Mouse (Mus musculus) neural tube, embryonic 13.5 days (tissue): ENCODE measurements around the gene Fam189a1. TPM values are rescaled to one million over a fixed set of nuclear protein-coding genes. Genes with fewer than 3 reads are reported as not detected.

Source experiments
- ATAC-seq: fragments of 200-750 bp; cut with Nextera tagmentation; 2 replicates; pipeline ENCODE4 v1.8.0; 2017; ENCODE audit warnings: low read depth, mild to moderate bottlenecking, moderate TSS enrichment, moderate library complexity
- H3K27ac ChIP-seq: fragments of 300-500 bp; sonication (generic); replicated peaks from 2 replicates; pipeline ENCODE4 v1.5.1; 2015; ENCODE audit warnings: moderate library complexity, mild to moderate bottlenecking, inconsistent platforms
- H3K27me3 ChIP-seq: fragments of 300-500 bp; sonication (generic); 2 replicates; pipeline ENCODE4 v1.6.1; 2015; ENCODE audit warnings: mild to moderate bottlenecking, inconsistent platforms
- H3K36me3 ChIP-seq: fragments of 300-500 bp; sonication (generic); 2 replicates; pipeline ENCODE4 v1.6.1; 2015; ENCODE audit warnings: mild to moderate bottlenecking, inconsistent platforms
- H3K4me1 ChIP-seq: fragments of 300-500 bp; sonication (generic); replicated peaks from 2 replicates; pipeline ENCODE4 v1.6.1; 2015; ENCODE audit warnings: inconsistent platforms
- H3K4me2 ChIP-seq: fragments of 300-500 bp; sonication (generic); 2 replicates; pipeline ENCODE4 v1.6.1; 2015; ENCODE audit warnings: inconsistent platforms, mild to moderate bottlenecking, moderate library complexity
- H3K4me3 ChIP-seq: fragments of 300-500 bp; sonication (generic); 2 replicates; pipeline ENCODE4 v1.5.1; 2015; ENCODE audit warnings: mild to moderate bottlenecking, inconsistent platforms
- H3K9ac ChIP-seq: fragments of 300-500 bp; sonication (generic); 2 replicates; pipeline ENCODE4 v1.6.1; 2015; ENCODE audit warnings: moderate library complexity, mild to moderate bottlenecking, inconsistent platforms
- H3K9me3 ChIP-seq: fragments of 300-500 bp; sonication (generic); 2 replicates; pipeline ENCODE4 v1.6.1; 2016; ENCODE audit warnings: inconsistent platforms
- WGBS: fragments of 180-500 bp; shearing (Covaris S2); methylation state at CpG from one replicate; pipeline ENCODE4 v1.1.7; 2015; 5-methylcytosine and 5-hydroxymethylcytosine counted together
- polyA plus RNA-seq: library from polyadenylated mRNA; unstranded; fragments of >200 nt; fragmentation: Nextera tagmentation; extraction: Ambion mirVana; gene quantifications from 2 replicates; pipeline ENCODE4 v1.2.1, GENCODE M21; 2015

Fam189a1 gene
- polyA plus RNA-seq, result 9.4 and 10.8 TPM in 2 replicates

GRCm38 (mm10) chr7:65156514-65156911, at the start of gene Fam189a1:
Fam189a1 (minus strand) TSS chr7:65156570.
- WGBS, result under 1% methylated on average over 50 of the region's 50 CpGs
- ATAC-seq, result no peak; the same call in none of the 2 replicates

DNA sequence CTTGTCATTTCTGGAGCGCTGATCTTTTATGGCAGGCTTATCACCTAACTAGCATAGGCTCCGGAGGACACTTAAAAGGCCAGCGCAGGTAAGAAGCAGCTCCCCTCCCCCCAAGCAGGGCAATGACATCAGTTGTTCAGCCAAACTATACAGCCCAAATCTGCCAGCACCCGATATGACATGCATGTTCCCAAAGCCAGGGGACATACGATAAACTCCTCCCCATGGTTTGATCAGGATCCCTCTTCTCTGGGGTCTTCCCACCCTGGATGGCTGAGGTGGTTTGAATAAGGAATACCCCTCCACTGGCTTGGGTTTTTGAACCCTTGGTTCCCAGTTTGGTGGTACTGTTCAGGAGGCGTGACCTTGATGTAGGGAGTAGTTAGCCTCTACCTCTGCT, 49.7 kb upstream of the Fam189a1 start:
- Histone ChIP-seq H3K4me3 (no peak overlapping the region), H3K27me3 (no peaks in the 10 kb centered on the region), H3K4me1 (no peaks in the 10 kb centered on the region), H3K9me3 (peaks cover 6% of the 10 kb centered on the region), H3K27ac (no peak overlapping the region), H3K9ac (no peak overlapping the region), H3K4me2 (no peak overlapping the region), H3K36me3 (no peaks in the 10 kb centered on the region)
- ATAC-seq, result no peak
- 87% methylated on average over 6 of the region's 6 CpGs for WGBS

More at GRCm38 (mm10) chr7:65156514-65156911, at the start of gene Fam189a1:
- Histone ChIP-seq H3K36me3 (no peaks in the 10 kb centered on the region), H3K4me3 (peak within 1 kb of the TSS; percentile 73), H3K4me2 (peak within 1 kb of the TSS; percentile 98), H3K27ac (peak within 1 kb of the TSS; percentile 91), H3K4me1 (peaks cover 26% of the 10 kb centered on the region), H3K27me3 (peaks cover 33% of the 10 kb centered on the region), H3K9me3 (no peaks in the 10 kb centered on the region), H3K9ac (peak within 1 kb of the TSS; percentile 84)

GRCm38 (mm10) chr7:65202719-65203118, 46.3 kb upstream of the Fam189a1 start:
- ATAC-seq, result no peak
- WGBS, result 63% methylated on average over 10 of the region's 10 CpGs
- Histone ChIP-seq H3K9ac (no peak overlapping the region), H3K9me3 (peaks cover 16% of the 10 kb centered on the region), H3K4me1 (no peaks in the 10 kb centered on the region), H3K27me3 (no peaks in the 10 kb centered on the region), H3K36me3 (no peaks in the 10 kb centered on the region), H3K4me2 (no peak overlapping the region), H3K27ac (no peak overlapping the region), H3K4me3 (no peak overlapping the region)

DNA sequence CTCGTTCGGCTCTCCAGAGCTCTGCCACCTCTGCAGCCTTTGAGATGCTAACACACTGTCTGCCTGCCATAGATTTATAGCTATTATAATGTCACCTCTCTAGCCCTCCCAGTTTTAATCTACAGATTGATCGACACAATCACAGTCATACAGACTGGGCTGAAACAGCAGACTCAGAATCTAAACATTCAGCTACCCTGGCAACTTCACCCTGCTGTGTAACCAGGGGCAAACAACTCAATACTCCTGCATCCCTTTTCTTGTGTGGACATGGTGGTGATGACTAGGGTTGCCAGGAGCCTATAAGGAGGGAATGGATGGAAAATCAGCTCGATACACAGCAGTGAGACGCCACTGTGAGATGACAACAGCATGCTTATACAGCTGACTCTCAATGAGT, 24.3 kb upstream of the Fam189a1 start:
- 15% methylated on average over 5 of the region's 5 CpGs for WGBS
- Histone ChIP-seq H3K4me2 (no peak overlapping the region), H3K36me3 (no peaks in the 10 kb centered on the region), H3K27ac (0 out of 2 replicates have a peak overlapping the region, but pooled peaks have one; percentile 10), H3K27me3 (no peaks in the 10 kb centered on the region), H3K9ac (no peak overlapping the region), H3K9me3 (no peaks in the 10 kb centered on the region), H3K4me1 (peaks cover 8% of the 10 kb centered on the region; the same call in 1 of the 2 replicates), H3K4me3 (no peak overlapping the region)
- ATAC-seq, result peak; percentile 75

DNA sequence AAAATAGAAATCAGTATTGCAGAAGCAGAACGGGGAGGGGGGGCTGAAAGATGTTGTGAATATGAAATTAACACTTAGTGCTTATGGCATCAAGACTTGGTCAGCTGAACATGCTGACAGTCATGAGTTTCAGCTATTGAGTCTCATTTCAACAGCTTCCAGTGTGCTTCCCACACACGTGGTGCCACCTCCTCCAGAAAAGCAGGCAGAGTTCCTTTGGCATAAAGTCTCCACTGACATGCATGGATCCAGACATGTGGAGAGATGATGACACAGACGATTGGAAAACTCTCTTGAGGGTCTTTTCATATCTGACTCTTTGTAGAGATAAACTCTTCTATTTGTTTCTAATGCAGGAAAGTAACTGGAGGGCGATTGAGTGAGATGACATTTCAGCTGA, 14.4 kb upstream of the Fam189a1 start:
- Histone ChIP-seq H3K4me2 (no peak overlapping the region), H3K27ac (no peak overlapping the region), H3K9ac (no peak overlapping the region), H3K36me3 (no peaks in the 10 kb centered on the region), H3K9me3 (no peaks in the 10 kb centered on the region), H3K4me3 (no peak overlapping the region), H3K27me3 (no peaks in the 10 kb centered on the region), H3K4me1 (no peaks in the 10 kb centered on the region)
- no peak for ATAC-seq
- WGBS, result 85% methylated on average over 4 of the region's 4 CpGs

DNA sequence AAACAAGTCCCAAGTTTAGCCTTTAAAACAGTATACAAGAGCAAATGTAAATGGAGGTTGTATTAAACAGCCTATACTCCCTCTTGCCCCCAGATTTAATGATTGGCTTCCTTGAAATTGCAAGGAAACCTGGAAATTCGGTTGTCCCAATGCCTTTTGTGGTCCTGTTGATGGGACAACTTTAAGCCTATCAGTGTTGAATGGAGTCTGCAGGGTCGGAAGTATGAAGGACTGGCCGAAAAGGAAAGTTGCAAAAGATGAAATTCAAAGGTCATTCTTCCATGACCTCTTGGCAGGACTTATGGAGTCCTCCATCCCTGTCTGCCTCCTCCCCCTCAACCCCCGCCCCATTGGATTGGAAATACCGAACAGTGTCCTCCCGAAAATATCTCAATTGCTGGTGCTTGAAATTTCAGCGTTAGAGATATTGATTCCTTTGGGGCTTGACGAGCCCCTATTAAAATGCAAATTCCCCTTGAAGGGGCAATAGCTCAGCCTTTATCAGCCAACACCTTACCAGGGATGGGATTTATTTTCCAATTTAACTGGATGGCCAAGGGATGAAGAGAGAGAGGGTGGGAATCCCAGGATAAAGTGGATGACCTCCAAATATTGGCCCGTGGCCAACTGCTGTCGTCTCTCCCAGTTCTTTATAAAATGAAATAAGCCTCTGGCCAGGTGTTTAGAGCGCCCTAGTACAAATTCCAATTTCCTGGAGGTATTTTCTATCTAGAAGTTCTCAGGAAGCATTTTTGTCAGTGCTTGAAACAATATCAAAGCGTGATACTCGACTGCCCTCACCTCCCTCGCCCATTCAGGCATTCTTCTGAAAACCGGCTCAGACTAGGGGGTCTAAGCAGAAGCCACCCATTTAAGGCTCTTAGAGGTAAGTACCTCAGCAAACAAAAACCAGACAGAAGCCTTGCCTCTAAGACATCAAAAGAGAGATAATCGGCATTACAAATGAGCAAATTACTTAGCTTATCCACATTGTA, 958 bp upstream of the Fam189a1 start:
- peak overlapping the region; percentile 84 for H3K9ac ChIP-seq
- peaks cover 26% of the 10 kb centered on the region for H3K4me1 ChIP-seq
- no peaks in the 10 kb centered on the region for H3K9me3 ChIP-seq
- no peak for ATAC-seq
- WGBS, result 15% methylated on average over 16 of the region's 16 CpGs
- peak overlapping the region; percentile 98 for H3K4me2 ChIP-seq
- no peaks in the 10 kb centered on the region for H3K36me3 ChIP-seq
- no peak overlapping the region; the same call in 1 of the 2 replicates for H3K27ac ChIP-seq
- peak overlapping the region; percentile 73 for H3K4me3 ChIP-seq
- H3K27me3 ChIP-seq, result peaks cover 33% of the 10 kb centered on the region

DNA sequence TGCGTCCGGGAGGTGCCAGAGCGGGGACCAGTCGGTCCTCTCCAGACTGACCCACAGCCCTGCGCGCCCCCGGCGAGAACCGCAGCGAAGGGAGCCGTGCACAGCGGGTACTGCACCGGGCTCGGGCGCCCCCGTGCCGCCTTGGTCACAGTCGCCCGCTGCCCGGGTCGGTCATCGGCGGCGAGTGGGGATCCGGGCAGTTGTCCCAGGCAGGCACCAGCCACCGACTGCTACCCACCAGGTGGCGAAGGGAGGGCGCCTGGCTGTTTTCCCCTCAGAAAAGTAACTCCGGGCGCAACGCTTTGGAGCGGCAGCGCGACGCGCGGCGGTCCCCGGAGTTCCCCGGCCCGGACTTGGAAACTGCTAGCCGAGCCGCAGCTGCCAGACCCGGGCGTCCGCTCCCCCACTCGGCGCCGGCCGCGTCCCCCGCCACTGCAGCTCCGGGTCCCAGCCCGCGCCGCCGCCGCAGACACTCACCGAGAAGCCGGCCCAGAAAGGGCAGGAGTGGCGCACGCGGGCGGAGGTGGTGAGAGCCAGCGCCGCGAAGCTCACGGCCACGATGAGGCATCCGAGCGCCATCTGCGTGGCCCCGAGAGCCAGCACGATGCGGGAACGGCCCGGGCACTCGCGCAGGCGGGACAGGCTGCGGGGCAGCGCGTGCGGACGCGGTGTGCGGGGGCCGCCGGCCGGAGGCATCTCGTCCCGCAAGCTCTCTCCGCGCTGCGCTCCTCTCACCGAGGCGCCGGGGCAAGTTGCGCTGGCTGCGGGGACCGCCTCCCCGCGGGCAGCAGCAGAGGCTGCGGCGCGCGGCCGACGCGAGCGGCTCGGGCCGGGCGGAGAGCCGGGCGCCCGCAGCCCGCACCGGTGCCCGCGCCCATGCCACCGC, 499 bp downstream of the Fam189a1 start:
- H3K4me1 ChIP-seq, result peaks cover 26% of the 10 kb centered on the region
- no peaks in the 10 kb centered on the region for H3K9me3 ChIP-seq
- ATAC-seq, result peak; percentile 94
- under 1% methylated on average over 105 of the region's 122 CpGs for WGBS
- peaks cover 33% of the 10 kb centered on the region for H3K27me3 ChIP-seq
- peak overlapping the region; percentile 91 for H3K27ac ChIP-seq
- peak overlapping the region; percentile 98 for H3K4me2 ChIP-seq
- H3K4me3 ChIP-seq, result peak overlapping the region; percentile 73
- no peaks in the 10 kb centered on the region for H3K36me3 ChIP-seq
- peak overlapping the region; percentile 84 for H3K9ac ChIP-seq

GRCm38 (mm10) chr7:65154576-65154975, 1.8 kb downstream of the Fam189a1 start:
- no peak overlapping the region for H3K27ac ChIP-seq
- 5% methylated on average over 7 of the region's 7 CpGs for WGBS
- no peak for ATAC-seq
- no peaks in the 10 kb centered on the region for H3K9me3 ChIP-seq
- H3K4me2 ChIP-seq, result peak overlapping the region; percentile 98
- no peak overlapping the region for H3K9ac ChIP-seq
- H3K27me3 ChIP-seq, result peaks cover 33% of the 10 kb centered on the region
- peak overlapping the region; percentile 73 for H3K4me3 ChIP-seq
- no peaks in the 10 kb centered on the region for H3K36me3 ChIP-seq
- H3K4me1 ChIP-seq, result peaks cover 26% of the 10 kb centered on the region

DNA sequence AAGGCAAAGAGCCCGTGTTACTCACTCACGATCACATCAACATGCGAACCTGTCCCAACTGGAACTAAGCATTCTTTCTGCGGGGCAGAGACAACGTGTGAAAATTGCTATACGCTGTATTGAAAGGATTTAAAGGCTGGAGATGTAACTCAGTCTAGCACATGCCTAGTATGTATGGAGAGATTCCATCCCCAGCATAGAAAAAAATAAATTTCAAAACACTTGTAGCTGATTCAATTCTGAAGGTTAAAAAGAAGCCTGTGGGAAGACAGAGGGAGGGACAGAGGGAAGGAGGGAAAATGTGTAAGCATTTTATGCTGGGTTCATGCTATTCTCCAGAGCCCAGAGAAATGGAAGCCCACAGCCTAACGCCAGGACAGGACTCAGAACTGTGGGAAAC, 2.5 kb downstream of the Fam189a1 start:
- H3K4me3 ChIP-seq, result no peak overlapping the region
- 72% methylated on average over 7 of the region's 7 CpGs for WGBS
- no peak for ATAC-seq
- no peak overlapping the region for H3K27ac ChIP-seq
- H3K9me3 ChIP-seq, result no peaks in the 10 kb centered on the region
- peaks cover 26% of the 10 kb centered on the region for H3K4me1 ChIP-seq
- H3K36me3 ChIP-seq, result no peaks in the 10 kb centered on the region
- peaks cover 31% of the 10 kb centered on the region for H3K27me3 ChIP-seq
- H3K4me2 ChIP-seq, result no peak overlapping the region
- no peak overlapping the region for H3K9ac ChIP-seq

- no peaks in the 10 kb centered on the region for H3K36me3 ChIP-seq
- peaks cover 10% of the 10 kb centered on the region for H3K4me1 ChIP-seq
- 92% methylated on average over 7 of the region's 7 CpGs for WGBS
- no peaks in the 10 kb centered on the region; the same call in 1 of the 2 replicates for H3K9me3 ChIP-seq
- H3K4me3 ChIP-seq, result no peak overlapping the region
- H3K27ac ChIP-seq, result no peak overlapping the region
- peaks cover 12% of the 10 kb centered on the region for H3K27me3 ChIP-seq
- no peak for ATAC-seq
- H3K9ac ChIP-seq, result no peak overlapping the region
- no peak overlapping the region for H3K4me2 ChIP-seq
These were observed 4.8 kb downstream of the Fam189a1 start for GRCm38 (mm10) chr7:65151526-65151925.

- Histone ChIP-seq H3K4me2 (no peak overlapping the region), H3K27ac (no peak overlapping the region), H3K4me3 (no peak overlapping the region), H3K9ac (no peak overlapping the region), H3K27me3 (peaks cover 6% of the 10 kb centered on the region), H3K4me1 (peaks cover 4% of the 10 kb centered on the region; the same call in 1 of the 2 replicates), H3K36me3 (no peaks in the 10 kb centered on the region), H3K9me3 (no peaks in the 10 kb centered on the region; the same call in 1 of the 2 replicates)
- WGBS, result 89% methylated on average over 9 of the region's 9 CpGs
- no peak for ATAC-seq
These were observed 7.3 kb downstream of the Fam189a1 start for GRCm38 (mm10) chr7:65149040-65149439.
